Mouse (Mus musculus): Measurements from ENCODE around the gene Epm2aip1. TPM values are rescaled to one million over a fixed set of nuclear protein-coding genes. Genes with fewer than 3 reads are reported as not detected.
A peak's percentile ranks its signal among the peaks of the same experiment; 100 is the strongest.

Epm2aip1 gene
- polyA plus RNA-seq, 1 experiment from 2014 or later = 18.9 TPM

DNA sequence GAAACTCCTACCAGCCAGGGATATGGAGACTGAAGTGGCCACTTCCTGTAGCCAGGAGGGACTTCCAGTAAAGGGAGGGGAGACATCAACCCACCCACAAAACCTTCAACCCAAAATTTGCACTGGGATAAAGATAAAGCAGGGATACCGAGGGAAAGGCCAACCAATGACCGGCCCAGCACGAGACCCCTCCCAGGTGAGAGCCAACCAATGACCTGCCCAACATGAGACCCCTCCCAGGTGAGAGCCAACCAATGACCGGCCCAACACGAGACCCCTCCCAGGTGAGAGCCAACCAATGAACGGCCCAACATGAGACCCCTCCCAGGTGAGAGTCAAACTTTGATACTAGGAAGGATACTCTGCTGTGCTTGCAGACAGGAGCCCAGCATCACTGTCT is 23.2 kb downstream of the Epm2aip1 start:
- ATAC-seq (replicated peaks; ENCODE audit: extremely low read depth, insufficient read depth, low FRiP score) = no peak
- Histone ChIP-seq H3K4me3 (ENCODE audit: low read length) (no peak overlapping the region), H3K9ac (ENCODE audit: low read length) (no peak overlapping the region), H3K4me1 (ENCODE audit: control insufficient read depth, insufficient read depth, low read length) (no peaks in the 10 kb centered on the region), H3K9me3 (replicated peaks; ENCODE audit: control insufficient read depth, low read length) (no peaks in the 10 kb centered on the region), H3K27ac (ENCODE audit: low read length) (no peak overlapping the region), H3K4me2 (ENCODE audit: low read depth, low read length) (no peak overlapping the region), H3K36me3 (ENCODE audit: control insufficient read depth, insufficient read depth) (no peaks in the 10 kb centered on the region), H3K27me3 (ENCODE audit: control insufficient read depth, insufficient read depth, low read length) (no peaks in the 10 kb centered on the region)
- WGBS = 81% methylated on average over 6 of the region's 6 CpGs

DNA sequence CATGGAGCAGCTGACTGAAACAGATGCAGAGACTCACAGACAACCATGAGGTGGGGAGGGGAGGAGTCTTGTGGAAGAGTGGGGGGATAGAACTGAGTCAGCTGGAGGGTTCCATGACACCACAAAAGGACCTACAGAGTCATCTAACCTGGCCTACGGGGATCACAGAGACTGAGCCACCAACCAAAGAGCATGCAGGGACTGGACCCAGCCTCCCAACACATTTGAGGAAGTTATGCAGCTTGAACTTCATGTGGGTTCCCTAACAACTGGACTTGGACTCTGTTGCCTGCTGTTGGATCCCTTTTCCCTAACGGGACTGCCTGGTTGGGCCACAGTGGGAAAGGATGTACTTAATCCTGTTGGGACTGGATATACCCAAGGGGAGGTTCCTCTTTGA is 23.6 kb downstream of the Epm2aip1 start:
- Histone ChIP-seq H3K9ac (ENCODE audit: low read length) (no peak overlapping the region), H3K4me1 (ENCODE audit: control insufficient read depth, insufficient read depth, low read length) (no peaks in the 10 kb centered on the region), H3K27ac (ENCODE audit: low read length) (no peak overlapping the region), H3K9me3 (replicated peaks; ENCODE audit: control insufficient read depth, low read length) (no peaks in the 10 kb centered on the region), H3K4me2 (ENCODE audit: low read depth, low read length) (no peak overlapping the region), H3K27me3 (ENCODE audit: control insufficient read depth, insufficient read depth, low read length) (no peaks in the 10 kb centered on the region), H3K36me3 (ENCODE audit: control insufficient read depth, insufficient read depth) (no peaks in the 10 kb centered on the region), H3K4me3 (ENCODE audit: low read length) (no peak overlapping the region)
- ATAC-seq (replicated peaks; ENCODE audit: extremely low read depth, insufficient read depth, low FRiP score) = no peak
- 65% methylated on average over 2 of the region's 2 CpGs for WGBS

DNA sequence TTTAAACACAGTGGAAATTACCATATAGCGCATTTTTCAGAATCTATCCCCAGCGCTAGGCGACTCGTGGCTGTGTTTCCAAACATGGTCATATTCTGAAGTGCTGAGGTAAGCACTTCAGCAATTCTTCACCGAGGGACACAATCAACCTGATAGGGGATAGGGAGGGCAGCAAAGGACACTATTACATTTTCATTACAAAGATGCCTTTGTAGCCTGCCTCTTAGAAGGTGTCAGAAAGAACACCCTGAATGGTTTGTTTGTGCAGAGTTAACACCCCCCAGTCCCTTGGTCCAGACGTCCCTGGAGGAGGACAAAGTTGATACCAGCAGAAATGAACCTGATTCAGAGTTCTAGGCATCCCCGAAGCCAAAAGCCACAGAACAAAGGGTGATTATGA is 24.7 kb downstream of the Epm2aip1 start:
- Histone ChIP-seq H3K4me1 (ENCODE audit: control insufficient read depth, insufficient read depth, low read length) (no peaks in the 10 kb centered on the region), H3K36me3 (ENCODE audit: control insufficient read depth, insufficient read depth) (no peaks in the 10 kb centered on the region), H3K9ac (ENCODE audit: low read length) (no peak overlapping the region), H3K27ac (ENCODE audit: low read length) (no peak overlapping the region), H3K4me2 (ENCODE audit: low read depth, low read length) (no peak overlapping the region), H3K9me3 (replicated peaks; ENCODE audit: control insufficient read depth, low read length) (no peaks in the 10 kb centered on the region), H3K27me3 (ENCODE audit: control insufficient read depth, insufficient read depth, low read length) (no peaks in the 10 kb centered on the region), H3K4me3 (ENCODE audit: low read length) (no peak overlapping the region)
- no peak for ATAC-seq (replicated peaks; ENCODE audit: extremely low read depth, insufficient read depth, low FRiP score)
- WGBS = 70% methylated on average over 7 of the region's 7 CpGs

DNA sequence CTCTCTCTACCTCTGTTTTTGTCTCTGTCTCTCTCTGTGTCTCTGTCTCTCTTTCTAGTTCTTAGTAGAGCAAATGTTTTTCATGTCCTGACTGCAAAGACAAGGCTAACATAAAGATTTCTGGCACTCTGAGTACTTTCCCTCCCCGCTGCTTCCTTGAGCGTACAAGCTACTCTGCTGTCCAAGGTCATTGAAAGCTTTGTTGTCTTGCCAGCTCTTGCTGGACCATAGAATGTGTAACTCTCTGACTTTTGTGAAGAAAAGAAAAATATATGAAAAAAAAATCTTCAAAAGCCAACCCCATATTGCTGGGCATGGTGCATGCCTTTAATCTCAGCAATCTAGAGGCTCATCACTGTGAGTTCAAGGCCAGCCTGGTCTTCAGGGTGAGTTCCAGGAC is 26.9 kb downstream of the Epm2aip1 start:
- 52% methylated on average over 2 of the region's 2 CpGs for WGBS
- no peaks in the 10 kb centered on the region for H3K9me3 ChIP-seq (replicated peaks; ENCODE audit: control insufficient read depth, low read length)
- no peaks in the 10 kb centered on the region for H3K27me3 ChIP-seq (ENCODE audit: control insufficient read depth, insufficient read depth, low read length)
- ATAC-seq (replicated peaks; ENCODE audit: extremely low read depth, insufficient read depth, low FRiP score) = no peak
- H3K4me3 ChIP-seq (ENCODE audit: low read length) = no peak overlapping the region
- H3K9ac ChIP-seq (ENCODE audit: low read length) = no peak overlapping the region
- no peak overlapping the region for H3K4me2 ChIP-seq (ENCODE audit: low read depth, low read length)
- H3K4me1 ChIP-seq (ENCODE audit: control insufficient read depth, insufficient read depth, low read length) = no peaks in the 10 kb centered on the region
- no peak overlapping the region for H3K27ac ChIP-seq (ENCODE audit: low read length)
- no peaks in the 10 kb centered on the region for H3K36me3 ChIP-seq (ENCODE audit: control insufficient read depth, insufficient read depth)

DNA sequence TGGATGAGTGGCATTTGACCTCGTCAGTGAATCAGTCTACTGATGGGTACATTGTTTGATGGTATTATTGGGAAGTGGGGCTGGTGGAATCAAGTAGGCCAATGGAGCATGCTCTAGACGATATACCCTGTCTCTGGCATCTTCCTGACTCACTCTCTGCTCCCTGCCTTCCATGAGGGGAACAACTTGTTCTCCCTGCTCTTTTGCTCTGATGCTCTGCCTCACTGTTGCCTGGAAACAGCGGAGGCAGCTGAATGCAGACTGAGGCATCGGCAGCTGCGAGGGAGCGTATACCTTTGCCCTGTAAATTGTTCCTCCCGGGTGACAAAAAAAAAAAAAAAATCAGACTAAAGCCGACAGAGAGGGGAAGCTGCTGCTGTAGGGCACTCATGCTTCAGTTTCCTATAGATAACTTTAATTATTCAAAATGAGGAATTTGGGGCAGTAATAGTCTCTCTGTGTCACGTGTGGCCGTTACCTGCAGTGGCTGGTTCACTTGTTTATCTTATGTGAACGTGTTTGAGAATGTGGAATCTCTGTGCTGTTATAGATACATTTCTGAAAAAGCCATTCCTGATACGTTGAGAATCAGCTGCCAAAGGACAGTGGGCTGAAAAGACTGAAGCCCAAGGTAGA is 30.6 kb downstream of the Epm2aip1 start:
- Histone ChIP-seq H3K4me3 (ENCODE audit: low read length) (no peak overlapping the region), H3K4me1 (ENCODE audit: control insufficient read depth, insufficient read depth, low read length) (no peaks in the 10 kb centered on the region), H3K9me3 (replicated peaks; ENCODE audit: control insufficient read depth, low read length) (no peaks in the 10 kb centered on the region), H3K9ac (ENCODE audit: low read length) (no peak overlapping the region), H3K27me3 (ENCODE audit: control insufficient read depth, insufficient read depth, low read length) (no peaks in the 10 kb centered on the region), H3K36me3 (ENCODE audit: control insufficient read depth, insufficient read depth) (no peaks in the 10 kb centered on the region), H3K27ac (ENCODE audit: low read length) (no peak overlapping the region), H3K4me2 (ENCODE audit: low read depth, low read length) (no peak overlapping the region)
- WGBS = 73% methylated on average over 12 of the region's 12 CpGs
- no peak for ATAC-seq (replicated peaks; ENCODE audit: extremely low read depth, insufficient read depth, low FRiP score)

DNA sequence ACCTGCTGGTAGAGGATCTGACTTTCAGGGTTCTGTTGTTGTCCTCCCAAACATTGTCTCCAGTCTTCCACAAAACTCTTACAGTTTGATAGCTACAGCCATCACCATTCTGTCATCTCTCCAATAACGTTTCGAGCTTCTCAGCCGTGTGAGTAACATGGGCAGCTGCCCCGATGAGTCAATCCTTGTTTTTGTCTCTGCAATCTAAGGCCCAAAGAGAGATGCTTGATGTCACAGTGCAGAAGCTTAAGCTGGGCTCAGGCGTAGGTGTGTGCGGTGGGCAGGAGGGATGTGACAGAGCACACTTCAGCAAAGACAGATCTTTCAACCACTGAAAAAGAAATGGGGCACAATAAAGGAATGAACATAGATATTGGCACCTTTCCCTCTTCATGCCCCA is 32.3 kb downstream of the Epm2aip1 start:
- no peak overlapping the region for H3K9ac ChIP-seq (ENCODE audit: low read length)
- H3K27me3 ChIP-seq (ENCODE audit: control insufficient read depth, insufficient read depth, low read length) = no peaks in the 10 kb centered on the region
- H3K4me3 ChIP-seq (ENCODE audit: low read length) = no peak overlapping the region
- H3K4me1 ChIP-seq (ENCODE audit: control insufficient read depth, insufficient read depth, low read length) = no peaks in the 10 kb centered on the region
- no peak for ATAC-seq (replicated peaks; ENCODE audit: extremely low read depth, insufficient read depth, low FRiP score)
- no peaks in the 10 kb centered on the region for H3K36me3 ChIP-seq (ENCODE audit: control insufficient read depth, insufficient read depth)
- H3K4me2 ChIP-seq (ENCODE audit: low read depth, low read length) = no peak overlapping the region
- WGBS = 86% methylated on average over 6 of the region's 6 CpGs
- no peak overlapping the region for H3K27ac ChIP-seq (ENCODE audit: low read length)
- no peaks in the 10 kb centered on the region for H3K9me3 ChIP-seq (replicated peaks; ENCODE audit: control insufficient read depth, low read length)

DNA sequence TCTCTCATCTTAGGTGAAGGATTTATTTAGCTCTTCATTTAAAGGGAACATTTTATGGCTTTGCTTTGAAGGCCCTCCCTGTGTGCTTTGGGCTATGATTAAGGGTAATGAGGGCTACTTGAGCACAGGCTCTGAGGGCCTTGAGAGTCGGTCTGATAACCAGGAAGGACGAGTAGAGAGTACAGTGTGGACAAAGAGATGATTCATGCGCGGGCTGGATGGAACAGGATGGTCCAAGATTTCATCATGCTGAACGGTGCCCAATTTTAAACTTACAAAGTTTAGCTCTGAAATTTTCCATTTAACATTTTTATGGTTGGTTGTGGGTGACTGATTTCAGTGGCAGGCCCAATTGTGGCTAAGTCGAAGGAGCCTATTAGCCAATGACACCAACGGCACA is 34.4 kb downstream of the Epm2aip1 start:
- no peak overlapping the region for H3K4me2 ChIP-seq (ENCODE audit: low read depth, low read length)
- no peaks in the 10 kb centered on the region for H3K4me1 ChIP-seq (ENCODE audit: control insufficient read depth, insufficient read depth, low read length)
- H3K9me3 ChIP-seq (replicated peaks; ENCODE audit: control insufficient read depth, low read length) = peaks cover 10% of the 10 kb centered on the region
- no peak for ATAC-seq (replicated peaks; ENCODE audit: extremely low read depth, insufficient read depth, low FRiP score)
- H3K27me3 ChIP-seq (ENCODE audit: control insufficient read depth, insufficient read depth, low read length) = peaks cover 19% of the 10 kb centered on the region
- 78% methylated on average over 7 of the region's 7 CpGs for WGBS
- H3K36me3 ChIP-seq (ENCODE audit: control insufficient read depth, insufficient read depth) = no peaks in the 10 kb centered on the region
- H3K4me3 ChIP-seq (ENCODE audit: low read length) = no peak overlapping the region
- H3K9ac ChIP-seq (ENCODE audit: low read length) = no peak overlapping the region
- H3K27ac ChIP-seq (ENCODE audit: low read length) = no peak overlapping the region

DNA sequence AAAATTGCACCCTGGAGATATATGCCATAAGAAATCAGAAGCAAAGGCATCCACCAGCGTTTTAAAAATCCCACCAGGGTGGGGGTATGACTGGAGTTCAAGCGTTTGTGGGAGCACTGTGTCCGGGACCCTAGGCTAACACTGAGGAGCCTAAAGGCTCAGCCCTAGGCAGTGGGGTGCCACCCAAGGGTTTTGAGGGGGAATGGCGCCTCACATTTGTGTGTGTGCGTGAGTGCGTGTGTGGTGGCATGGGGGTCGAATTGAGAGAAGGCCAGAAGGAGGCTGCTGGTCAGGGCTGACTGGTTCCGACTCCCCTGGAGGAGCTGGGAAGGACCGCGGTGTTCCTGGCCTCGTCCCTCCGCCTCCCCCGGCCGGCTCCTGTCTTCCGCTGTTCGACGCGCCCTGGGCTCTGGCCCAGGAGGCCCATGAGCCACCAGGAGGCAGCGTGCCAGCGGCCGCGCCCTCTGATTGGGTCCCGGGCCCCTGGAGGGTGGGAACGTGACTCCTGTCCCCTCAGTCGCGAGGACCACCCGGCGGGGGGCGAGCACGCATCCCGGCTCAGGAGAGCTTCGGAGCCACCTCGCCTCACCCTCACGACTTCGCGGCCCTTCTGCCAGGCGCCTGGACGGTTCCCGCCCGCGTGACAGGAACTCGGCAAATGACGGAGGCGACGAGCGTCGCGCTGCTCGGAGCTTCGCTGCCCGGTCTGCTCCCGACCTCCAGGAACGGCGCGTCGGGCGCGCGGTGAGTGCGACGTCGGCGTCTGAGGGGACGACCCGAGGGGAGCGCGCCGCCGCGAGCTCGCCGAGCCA is 39.5 kb downstream of the Epm2aip1 start, which contains the start of gene Trank1:
Gene Trank1 (plus strand): TSS at position 709 of the 812 bp plus-strand sequence.
- no peak within 1 kb of the TSS for H3K27ac ChIP-seq (ENCODE audit: low read length)
- peak; percentile 55; the same call in 1 of the 2 replicates for ATAC-seq (replicated peaks; ENCODE audit: extremely low read depth, insufficient read depth, low FRiP score)
- H3K4me2 ChIP-seq (ENCODE audit: low read depth, low read length) = peak within 1 kb of the TSS; percentile 79
- WGBS = 9% methylated on average over 72 of the region's 72 CpGs
- H3K4me3 ChIP-seq (ENCODE audit: low read length) = peak within 1 kb of the TSS; percentile 50
- H3K9ac ChIP-seq (ENCODE audit: low read length) = peak within 1 kb of the TSS; percentile 20
- peaks cover 10% of the 10 kb centered on the region for H3K9me3 ChIP-seq (replicated peaks; ENCODE audit: control insufficient read depth, low read length)
- H3K4me1 ChIP-seq (ENCODE audit: control insufficient read depth, insufficient read depth, low read length) = peaks cover 11% of the 10 kb centered on the region; the same call in 1 of the 2 replicates
- H3K36me3 ChIP-seq (ENCODE audit: control insufficient read depth, insufficient read depth) = no peaks in the 10 kb centered on the region
- H3K27me3 ChIP-seq (ENCODE audit: control insufficient read depth, insufficient read depth, low read length) = peaks cover 52% of the 10 kb centered on the region

DNA sequence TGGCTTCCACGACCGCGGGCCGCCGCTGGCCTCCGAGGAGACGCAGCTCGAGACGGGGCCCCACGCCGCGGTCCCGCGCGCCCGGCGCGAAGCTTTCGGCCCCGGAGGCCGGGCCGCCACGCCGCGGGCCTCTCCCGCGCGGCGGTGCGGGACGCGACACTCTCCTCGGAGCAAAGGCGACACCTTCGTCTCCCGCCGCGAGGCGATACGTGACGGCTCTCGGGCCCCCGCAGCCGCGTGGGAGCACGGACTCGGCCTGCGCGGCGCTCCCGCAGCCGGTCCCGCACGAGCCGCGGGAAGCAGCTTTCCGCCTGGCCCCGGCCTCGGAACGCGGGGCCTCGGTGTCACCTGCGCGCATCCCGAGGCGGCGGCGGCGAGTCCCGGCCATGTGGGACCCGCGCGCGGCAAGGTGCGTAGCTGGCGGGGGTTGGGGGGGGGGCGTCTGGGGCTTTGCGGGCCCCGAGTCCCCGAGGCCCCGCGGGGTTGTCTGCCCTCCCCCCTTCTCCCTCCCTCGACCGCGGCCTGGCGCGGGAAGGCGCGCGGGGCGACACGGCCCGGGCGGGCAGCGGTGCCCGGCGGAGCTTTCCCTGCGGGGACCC is 40.2 kb downstream of the Epm2aip1 start:
- Histone ChIP-seq H3K27ac (ENCODE audit: low read length) (no peak overlapping the region), H3K9me3 (replicated peaks; ENCODE audit: control insufficient read depth, low read length) (peaks cover 10% of the 10 kb centered on the region), H3K27me3 (ENCODE audit: control insufficient read depth, insufficient read depth, low read length) (peaks cover 52% of the 10 kb centered on the region), H3K4me1 (ENCODE audit: control insufficient read depth, insufficient read depth, low read length) (peaks cover 11% of the 10 kb centered on the region; the same call in 1 of the 2 replicates), H3K36me3 (ENCODE audit: control insufficient read depth, insufficient read depth) (no peaks in the 10 kb centered on the region), H3K4me2 (ENCODE audit: low read depth, low read length) (peak overlapping the region; percentile 79), H3K9ac (ENCODE audit: low read length) (peak overlapping the region; percentile 20), H3K4me3 (ENCODE audit: low read length) (peak overlapping the region; percentile 50)
- 2% methylated on average over 65 of the region's 98 CpGs for WGBS
- no peak for ATAC-seq (replicated peaks; ENCODE audit: extremely low read depth, insufficient read depth, low FRiP score)

Data from heart, embryonic 16.5 days (tissue).